ENCODE assay signal across 12 mouse cellular contexts in genomic region chr8:104375959-104376358, GRCm38 (mm10). TPM values are rescaled to one million over a fixed set of nuclear protein-coding genes. Genes with fewer than 3 reads are reported as not detected.
DNase-seq lines count a peak whose midpoint lies in the region; ATAC-seq and TF ChIP-seq lines count a peak whose summit lies in the region.
"Had no signal": no experiment of that assay in that cellular context is flagged by ENCODE, and none has a peak within 500 bp of the region (broad histone marks: within the 10 kb centered on the region; RNA-seq: fewer than 3 reads in every experiment).

No protein-coding gene starts in this region.

- no peaks in the 10 kb centered on the region for H3K9me3 ChIP-seq in heart, embryonic 12.5 days (replicated peaks)
- H3K9me3 ChIP-seq in lung, embryonic 14.5 days (ENCODE audit: low read depth, low read length) = no peaks in the 10 kb centered on the region
- H3K9me3 ChIP-seq in intestine, embryonic 14.5 days (ENCODE audit: control insufficient read depth, low read length) = no peaks in the 10 kb centered on the region
- H3K9me3 ChIP-seq in stomach, embryonic 14.5 days (ENCODE audit: control insufficient read depth, low read depth, low read length) = no peaks in the 10 kb centered on the region

- H3K9ac ChIP-seq in heart, embryonic 12.5 days = peak overlapping the region; percentile 4; the same call in 1 of the 2 replicates
- H3K9ac ChIP-seq in lung, embryonic 14.5 days = no peak overlapping the region
- H3K9ac ChIP-seq in intestine, embryonic 14.5 days (ENCODE audit: low read length) = peak overlapping the region; percentile 20; the same call in 1 of the 2 replicates
- no peak overlapping the region for H3K9ac ChIP-seq in stomach, embryonic 14.5 days (replicated peaks; ENCODE audit: low read depth, low read length)
- H3K9ac ChIP-seq: liver, embryonic 14.5 days had no signal

- no peak for ATAC-seq in heart, embryonic 12.5 days (ENCODE audit: insufficient number of reproducible peaks, low FRiP score)
- peak; percentile 21; the same call in 1 of the 2 replicates for ATAC-seq in lung, embryonic 14.5 days (ENCODE audit: insufficient read depth)
- no peak for ATAC-seq in intestine, embryonic 14.5 days (replicated peaks; ENCODE audit: low FRiP score, low TSS enrichment, low read depth)
- no peak for ATAC-seq in stomach, embryonic 14.5 days (ENCODE audit: insufficient number of reproducible peaks, insufficient read depth, low FRiP score, low read depth)

- H3K4me3 ChIP-seq in heart, embryonic 12.5 days = no peak overlapping the region
- H3K4me3 ChIP-seq in lung, embryonic 14.5 days (ENCODE audit: low read depth, low read length) = no peak overlapping the region
- no peak overlapping the region for H3K4me3 ChIP-seq in intestine, embryonic 14.5 days (ENCODE audit: low read depth, low read length)
- no peak overlapping the region for H3K4me3 ChIP-seq in stomach, embryonic 14.5 days (ENCODE audit: low read depth, low read length)

- no peak overlapping the region for H3K4me2 ChIP-seq in heart, embryonic 12.5 days
- no peak overlapping the region for H3K4me2 ChIP-seq in lung, embryonic 14.5 days
- H3K4me2 ChIP-seq in intestine, embryonic 14.5 days (ENCODE audit: low read length) = peak overlapping the region; percentile 21; the same call in 1 of the 2 replicates
- peak overlapping the region; percentile 30; the same call in 1 of the 2 replicates for H3K4me2 ChIP-seq in stomach, embryonic 14.5 days (replicated peaks; ENCODE audit: low read depth, low read length)

- no peaks in the 10 kb centered on the region for H3K27me3 ChIP-seq in heart, embryonic 12.5 days (replicated peaks)
- H3K27me3 ChIP-seq in lung, embryonic 14.5 days (ENCODE audit: insufficient read depth, low read length) = no peaks in the 10 kb centered on the region
- H3K27me3 ChIP-seq in intestine, embryonic 14.5 days (replicated peaks; ENCODE audit: control insufficient read depth, insufficient read depth, low read length) = no peaks in the 10 kb centered on the region
- no peaks in the 10 kb centered on the region for H3K27me3 ChIP-seq in stomach, embryonic 14.5 days (ENCODE audit: control insufficient read depth, insufficient read depth, low read length)

- H3K4me1 ChIP-seq in heart, embryonic 12.5 days (replicated peaks) = peaks cover 35% of the 10 kb centered on the region
- peaks cover 11% of the 10 kb centered on the region; the same call in 1 of the 2 replicates for H3K4me1 ChIP-seq in lung, embryonic 14.5 days (ENCODE audit: insufficient read depth)
- H3K4me1 ChIP-seq in intestine, embryonic 14.5 days (replicated peaks; ENCODE audit: control insufficient read depth, insufficient read depth, low read length) = peaks cover 28% of the 10 kb centered on the region
- H3K4me1 ChIP-seq in stomach, embryonic 14.5 days (ENCODE audit: control insufficient read depth, insufficient read depth, low read length) = peaks cover 12% of the 10 kb centered on the region

- TF ChIP-seq CTCF in lung, embryonic 14.5 days (IDR thresholded peaks at IDR 0.05; ENCODE audit: low read depth) = no peak

- H3K27ac ChIP-seq in heart, embryonic 12.5 days (ENCODE audit: poor library complexity, severe bottlenecking) = peak overlapping the region; percentile 82
- peak overlapping the region; percentile 19; the same call in 1 of the 2 replicates for H3K27ac ChIP-seq in lung, embryonic 14.5 days (ENCODE audit: low read depth)
- H3K27ac ChIP-seq in intestine, embryonic 14.5 days (ENCODE audit: low read depth) = peak overlapping the region; percentile 78
- H3K27ac ChIP-seq in stomach, embryonic 14.5 days (ENCODE audit: low read length) = peak overlapping the region; percentile 82
- H3K27ac ChIP-seq: liver, embryonic 14.5 days had no signal

- 63% methylated on average over 5 of the region's 5 CpGs for WGBS in heart, embryonic 12.5 days
- 57% methylated on average over 5 of the region's 5 CpGs for WGBS in lung, embryonic 14.5 days
- 60% methylated on average over 5 of the region's 5 CpGs for WGBS in intestine, embryonic 14.5 days
- WGBS in stomach, embryonic 14.5 days = 59% methylated on average over 5 of the region's 5 CpGs

- no peaks in the 10 kb centered on the region for H3K36me3 ChIP-seq in heart, embryonic 12.5 days
- no peaks in the 10 kb centered on the region for H3K36me3 ChIP-seq in lung, embryonic 14.5 days (ENCODE audit: insufficient read depth)
- no peaks in the 10 kb centered on the region for H3K36me3 ChIP-seq in intestine, embryonic 14.5 days (ENCODE audit: control insufficient read depth, insufficient read depth, low read length)
- no peaks in the 10 kb centered on the region for H3K36me3 ChIP-seq in stomach, embryonic 14.5 days (ENCODE audit: control insufficient read depth, insufficient read depth, low read length)

- no peak for DNase-seq in heart, postnatal 4 days
- no peak for DNase-seq in lung, embryonic 14.5 days
- DNase-seq in lung, postnatal 10 days = no peak
- DNase-seq in intestine, embryonic 14.5 days (ENCODE audit: low spot score) = no peak
- DNase-seq in testis, postnatal 14 days (ENCODE audit: low spot score) = no peak
- DNase-seq: gastrocnemius, postnatal 14 days; layer of hippocampus, adult 9-11 months had no signal

RNA-seq across cellular contexts. Expression of gene Cmtm4, which starts 19.6 kb away (rescaled TPM):
- polyA plus RNA-seq in heart, embryonic 12.5 days (2016; fragmentation: Nextera tagmentation; extraction: Ambion mirVana) = 1.7 TPM in 2 replicates
- 10 to 100 TPM; 17.1 to 17.2 TPM for total RNA-seq in heart, postnatal 4 days (2021)
- polyA plus RNA-seq in lung, embryonic 14.5 days (2014; fragmentation: Nextera tagmentation; extraction: Ambion mirVana) = 3.6 and 4.0 TPM in 2 replicates
- 7.0 and 7.5 TPM in 2 replicates for polyA plus RNA-seq in intestine, embryonic 14.5 days (2014; fragmentation: Nextera tagmentation; extraction: Ambion mirVana)
- 6.4 and 7.2 TPM in 2 replicates for polyA plus RNA-seq in stomach, embryonic 14.5 days (2014; fragmentation: Nextera tagmentation; extraction: Ambion mirVana)

RNA-seq across cellular contexts. Expression of gene Cmtm3, which starts 36.7 kb away (rescaled TPM):
- 107 and 112 TPM in 2 replicates for polyA plus RNA-seq in heart, embryonic 12.5 days (2016; fragmentation: Nextera tagmentation; extraction: Ambion mirVana)
- 10 to 100 TPM; 50.6 to 50.7 TPM for total RNA-seq in heart, postnatal 4 days (2021)
- polyA plus RNA-seq in lung, embryonic 14.5 days (2014; fragmentation: Nextera tagmentation; extraction: Ambion mirVana) = 156 and 164 TPM in 2 replicates
- polyA plus RNA-seq in intestine, embryonic 14.5 days (2014; fragmentation: Nextera tagmentation; extraction: Ambion mirVana) = 155 and 171 TPM in 2 replicates
- 154 and 155 TPM in 2 replicates for polyA plus RNA-seq in stomach, embryonic 14.5 days (2014; fragmentation: Nextera tagmentation; extraction: Ambion mirVana)

RNA-seq across cellular contexts. Expression of gene Cmtm2b, which starts 53.9 kb away (rescaled TPM):
- polyA plus RNA-seq in heart, embryonic 12.5 days (2016; fragmentation: Nextera tagmentation; extraction: Ambion mirVana) = not detected in 2 replicates
- not detected for total RNA-seq in heart, postnatal 4 days (2021)
- not detected in 2 replicates for polyA plus RNA-seq in lung, embryonic 14.5 days (2014; fragmentation: Nextera tagmentation; extraction: Ambion mirVana)
- polyA plus RNA-seq in intestine, embryonic 14.5 days (2014; fragmentation: Nextera tagmentation; extraction: Ambion mirVana) = not detected in 2 replicates
- not detected in 2 replicates for polyA plus RNA-seq in stomach, embryonic 14.5 days (2014; fragmentation: Nextera tagmentation; extraction: Ambion mirVana)
- total RNA-seq: gastrocnemius, postnatal 14 days had no signal
- polyA plus RNA-seq: embryonic facial prominence, embryonic 11.5 days; liver, embryonic 14.5 days; neural tube, embryonic 11.5 days had no signal

RNA-seq across cellular contexts. Expression of gene Gm11020, which starts 54.6 kb away (rescaled TPM):
- not detected in 2 replicates for polyA plus RNA-seq in heart, embryonic 12.5 days (2016; fragmentation: Nextera tagmentation; extraction: Ambion mirVana)
- not detected for total RNA-seq in heart, postnatal 4 days (2021)
- not detected in 2 replicates for polyA plus RNA-seq in lung, embryonic 14.5 days (2014; fragmentation: Nextera tagmentation; extraction: Ambion mirVana)
- polyA plus RNA-seq in intestine, embryonic 14.5 days (2014; fragmentation: Nextera tagmentation; extraction: Ambion mirVana) = not detected in 2 replicates
- polyA plus RNA-seq in stomach, embryonic 14.5 days (2014; fragmentation: Nextera tagmentation; extraction: Ambion mirVana) = not detected in 2 replicates
- total RNA-seq: gastrocnemius, postnatal 14 days had no signal
- polyA plus RNA-seq: embryonic facial prominence, embryonic 11.5 days; liver, embryonic 14.5 days; neural tube, embryonic 11.5 days had no signal

Comparison
In these comparisons a context has a peak if more than half of its experiments do, and no peak if none do; other contexts are left out.
1. H3K27ac ChIP-seq: peak in every context shown above with its lines; median percentile 82 in heart, embryonic 12.5 days; 82 in stomach, embryonic 14.5 days; 78 in intestine, embryonic 14.5 days; 19 in lung, embryonic 14.5 days.
2. H3K4me2 ChIP-seq: peak in intestine, embryonic 14.5 days (single experiment) and stomach, embryonic 14.5 days (single experiment); none in heart, embryonic 12.5 days (single experiment) and lung, embryonic 14.5 days (single experiment).
3. H3K9ac ChIP-seq: peak in heart, embryonic 12.5 days (single experiment) and intestine, embryonic 14.5 days (single experiment); none in lung, embryonic 14.5 days (single experiment) and stomach, embryonic 14.5 days (single experiment).